Mouse (Mus musculus): ENCODE measurements around the gene Snu13. TPM values are rescaled to one million over a fixed set of nuclear protein-coding genes. Genes with fewer than 3 reads are reported as not detected.
A peak's percentile ranks its signal among the peaks of the same experiment; 100 is the strongest.

The Snu13 gene
- polyA plus RNA-seq (2011; ENCODE audit: insufficient read depth, insufficient read length, low read depth, missing spikeins), result 271 and 279 TPM in 2 replicates

DNA sequence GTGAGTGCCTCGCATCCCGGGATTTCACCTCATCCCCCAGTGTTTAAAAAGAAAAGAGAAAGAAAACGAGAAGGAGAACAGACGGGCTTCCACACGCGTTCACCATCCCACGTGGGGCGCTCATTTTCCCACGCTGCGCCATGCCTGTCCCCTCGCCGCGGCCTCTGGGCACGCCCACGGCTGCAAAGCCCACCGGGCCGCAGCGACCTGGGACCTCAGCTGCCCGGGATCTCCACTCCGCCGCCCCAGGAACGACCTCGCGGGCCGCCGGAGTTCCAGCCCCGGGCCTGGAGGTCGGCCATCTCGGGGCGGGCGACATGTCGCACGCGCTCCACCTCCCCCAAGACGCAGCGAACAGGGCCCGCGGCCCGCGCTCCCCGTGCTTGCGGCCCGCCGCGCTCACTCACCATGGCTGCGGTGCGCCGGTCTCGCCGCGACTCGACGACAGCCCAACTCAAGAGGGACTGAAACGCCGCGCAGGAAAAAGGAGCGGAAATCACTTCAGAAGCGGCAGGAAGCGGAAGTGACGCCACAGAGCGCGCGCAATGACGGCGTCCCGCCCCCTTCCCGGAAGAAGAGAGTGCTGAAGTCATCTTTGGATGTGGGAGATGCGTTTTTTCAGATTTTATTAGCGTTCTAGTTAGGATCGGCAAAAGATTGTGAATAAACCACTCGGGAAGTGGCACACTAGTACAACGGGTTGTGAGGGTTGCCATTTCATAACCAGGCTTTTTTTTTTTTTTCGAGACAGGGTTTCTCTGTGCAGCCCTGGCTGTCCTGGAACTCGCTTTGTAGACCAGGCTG lies at the start of gene Snu13:
Snu13 (minus strand) TSS at position 519 of the 804 bp plus-strand sequence.
- H3K27me3 ChIP-seq (ENCODE audit: control insufficient read depth, insufficient read depth, low read length, poor library complexity, severe bottlenecking), result no peaks in the 10 kb centered on the region
- peak within 1 kb of the TSS; percentile 93 for H3K9ac ChIP-seq (ENCODE audit: low read depth, poor library complexity, severe bottlenecking)
- peak within 1 kb of the TSS; percentile 95 for H3K4me3 ChIP-seq (ENCODE audit: low read depth, low read length)
- H3K4me1 ChIP-seq (ENCODE audit: control insufficient read depth, insufficient read depth, low read length), result peaks cover 2% of the 10 kb centered on the region
- H3K9me3 ChIP-seq (replicated peaks; ENCODE audit: control insufficient read depth, insufficient read depth, low read length, poor library complexity, severe bottlenecking), result no peaks in the 10 kb centered on the region
- TF ChIP-seq CTCF (IDR thresholded peaks at IDR 0.05; ENCODE audit: low read depth, low read length) (no peak), EP300 (IDR thresholded peaks at IDR 0.05; ENCODE audit: insufficient read depth, low read depth, low read length) (no peak), POLR2A (IDR thresholded peaks at IDR 0.05; ENCODE audit: insufficient read depth, low read length) (peak; percentile 49)
- H3K36me3 ChIP-seq (ENCODE audit: control insufficient read depth, insufficient read depth, low read length, poor library complexity, severe bottlenecking), result peaks cover 21% of the 10 kb centered on the region
- peak within 1 kb of the TSS; percentile 27; the same call in 1 of the 2 replicates for H3K27ac ChIP-seq (ENCODE audit: insufficient read depth, low read length)

DNA sequence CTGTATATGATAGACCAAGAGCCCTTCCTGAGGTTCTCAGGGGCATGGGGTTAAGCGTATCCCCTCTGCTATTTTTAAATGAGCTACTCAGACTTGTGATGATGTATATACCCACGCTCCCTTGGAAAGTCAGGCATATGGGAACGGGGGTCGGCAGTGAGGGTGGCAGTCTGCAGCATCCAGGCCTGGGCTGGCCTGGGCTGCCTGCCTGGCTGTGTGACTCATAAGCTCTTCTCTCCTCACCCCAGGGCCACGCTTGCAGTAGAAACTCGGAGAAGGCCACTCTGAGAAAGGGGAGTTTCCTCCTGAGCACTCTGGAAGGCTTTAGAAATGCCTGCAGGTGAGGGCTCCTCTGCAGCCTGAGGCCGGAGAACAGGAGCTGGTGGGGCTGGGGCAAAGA lies 43.7 kb upstream of the Snu13 start:
- no peak overlapping the region for H3K27ac ChIP-seq (ENCODE audit: insufficient read depth, low read length)
- H3K4me1 ChIP-seq (ENCODE audit: control insufficient read depth, insufficient read depth, low read length), result no peaks in the 10 kb centered on the region
- no peak overlapping the region for H3K4me3 ChIP-seq (ENCODE audit: low read depth, low read length)
- no peaks in the 10 kb centered on the region for H3K9me3 ChIP-seq (replicated peaks; ENCODE audit: control insufficient read depth, insufficient read depth, low read length, poor library complexity, severe bottlenecking)
- H3K9ac ChIP-seq (ENCODE audit: low read depth, poor library complexity, severe bottlenecking), result no peak overlapping the region
- H3K36me3 ChIP-seq (ENCODE audit: control insufficient read depth, insufficient read depth, low read length, poor library complexity, severe bottlenecking), result no peaks in the 10 kb centered on the region
- no peaks in the 10 kb centered on the region for H3K27me3 ChIP-seq (ENCODE audit: control insufficient read depth, insufficient read depth, low read length, poor library complexity, severe bottlenecking)
- no peak for TF ChIP-seq EP300 (IDR thresholded peaks at IDR 0.05; ENCODE audit: insufficient read depth, low read depth, low read length)

DNA sequence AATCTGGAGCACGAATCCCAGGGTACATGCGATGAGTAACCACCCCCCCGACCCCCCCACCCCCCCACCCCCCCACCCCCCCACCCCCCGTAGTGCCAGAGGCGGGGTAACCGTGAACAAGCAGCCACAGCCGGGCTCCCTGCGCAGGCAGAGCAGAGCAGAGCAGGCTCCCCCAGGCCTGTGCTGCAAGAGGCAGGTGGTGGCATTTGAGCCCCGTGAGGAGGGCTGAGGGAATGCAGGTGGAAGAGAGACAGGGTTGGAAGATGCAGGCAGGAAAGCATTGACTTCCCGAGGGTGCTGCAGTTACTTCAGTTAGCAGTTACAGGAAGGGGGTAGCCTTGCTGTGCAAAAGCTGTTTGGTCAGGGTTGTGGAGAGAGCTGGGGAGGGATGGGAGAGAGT lies 39.9 kb upstream of the Snu13 start:
- Histone ChIP-seq H3K9me3 (replicated peaks; ENCODE audit: control insufficient read depth, insufficient read depth, low read length, poor library complexity, severe bottlenecking) (no peaks in the 10 kb centered on the region), H3K9ac (ENCODE audit: low read depth, poor library complexity, severe bottlenecking) (no peak overlapping the region), H3K27ac (ENCODE audit: insufficient read depth, low read length) (no peak overlapping the region), H3K27me3 (ENCODE audit: control insufficient read depth, insufficient read depth, low read length, poor library complexity, severe bottlenecking) (no peaks in the 10 kb centered on the region), H3K4me1 (ENCODE audit: control insufficient read depth, insufficient read depth, low read length) (no peaks in the 10 kb centered on the region), H3K36me3 (ENCODE audit: control insufficient read depth, insufficient read depth, low read length, poor library complexity, severe bottlenecking) (no peaks in the 10 kb centered on the region), H3K4me3 (ENCODE audit: low read depth, low read length) (no peak overlapping the region)
- TF ChIP-seq EP300 (IDR thresholded peaks at IDR 0.05; ENCODE audit: insufficient read depth, low read depth, low read length) (no peak), CTCF (IDR thresholded peaks at IDR 0.05; ENCODE audit: low read depth, low read length) (no peak), POLR2A (IDR thresholded peaks at IDR 0.05; ENCODE audit: insufficient read depth, low read length) (no peak)

DNA sequence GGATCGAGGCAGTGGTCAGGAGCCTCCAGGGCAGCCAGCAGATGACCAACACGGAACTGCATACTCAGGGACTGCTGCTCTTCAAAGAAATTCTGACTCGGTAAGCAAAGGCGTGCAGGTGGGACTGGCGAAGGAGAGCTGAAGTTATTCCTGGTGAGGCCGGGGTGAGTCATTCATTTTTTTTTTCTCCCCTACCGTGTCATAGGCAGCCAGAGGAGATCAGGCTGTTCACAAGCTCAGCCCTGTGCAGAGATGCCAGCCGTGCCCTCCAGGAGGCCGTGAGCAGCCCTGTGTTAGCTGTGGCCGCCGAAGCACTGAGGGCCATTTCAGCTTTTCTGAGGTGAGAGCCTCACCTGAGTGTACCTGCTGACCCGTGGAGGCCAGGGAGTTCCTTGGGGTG lies 38.7 kb upstream of the Snu13 start:
- no peaks in the 10 kb centered on the region for H3K27me3 ChIP-seq (ENCODE audit: control insufficient read depth, insufficient read depth, low read length, poor library complexity, severe bottlenecking)
- no peak for TF ChIP-seq POLR2A (IDR thresholded peaks at IDR 0.05; ENCODE audit: insufficient read depth, low read length)
- TF ChIP-seq EP300 (IDR thresholded peaks at IDR 0.05; ENCODE audit: insufficient read depth, low read depth, low read length), result no peak
- TF ChIP-seq CTCF (IDR thresholded peaks at IDR 0.05; ENCODE audit: low read depth, low read length), result no peak
- H3K9ac ChIP-seq (ENCODE audit: low read depth, poor library complexity, severe bottlenecking), result no peak overlapping the region
- no peak overlapping the region for H3K4me3 ChIP-seq (ENCODE audit: low read depth, low read length)
- H3K4me1 ChIP-seq (ENCODE audit: control insufficient read depth, insufficient read depth, low read length), result no peaks in the 10 kb centered on the region
- no peaks in the 10 kb centered on the region for H3K36me3 ChIP-seq (ENCODE audit: control insufficient read depth, insufficient read depth, low read length, poor library complexity, severe bottlenecking)
- no peaks in the 10 kb centered on the region for H3K9me3 ChIP-seq (replicated peaks; ENCODE audit: control insufficient read depth, insufficient read depth, low read length, poor library complexity, severe bottlenecking)
- H3K27ac ChIP-seq (ENCODE audit: insufficient read depth, low read length), result no peak overlapping the region

DNA sequence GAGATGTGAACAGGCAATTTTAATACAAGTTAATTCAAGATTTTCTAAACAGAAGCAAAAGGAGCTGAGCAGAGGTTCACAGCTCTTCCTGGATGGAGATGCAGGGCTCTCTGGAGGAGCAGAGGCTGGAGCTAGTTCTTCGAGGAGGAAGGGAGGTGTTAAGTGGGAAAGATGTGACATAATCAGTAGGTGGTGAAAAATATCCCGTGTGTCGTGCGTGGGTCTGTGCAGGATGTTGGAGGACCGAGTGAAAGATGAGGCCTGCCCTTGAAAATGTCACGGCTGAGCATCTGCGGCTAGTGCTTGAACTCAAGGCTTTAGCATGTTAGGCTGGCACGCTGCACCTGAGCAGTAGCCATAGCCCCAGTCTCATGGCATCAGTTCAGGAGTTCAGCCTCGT lies 38.2 kb upstream of the Snu13 start:
- H3K27me3 ChIP-seq (ENCODE audit: control insufficient read depth, insufficient read depth, low read length, poor library complexity, severe bottlenecking), result no peaks in the 10 kb centered on the region
- no peaks in the 10 kb centered on the region for H3K4me1 ChIP-seq (ENCODE audit: control insufficient read depth, insufficient read depth, low read length)
- no peak overlapping the region for H3K4me3 ChIP-seq (ENCODE audit: low read depth, low read length)
- H3K27ac ChIP-seq (ENCODE audit: insufficient read depth, low read length), result no peak overlapping the region
- no peak overlapping the region for H3K9ac ChIP-seq (ENCODE audit: low read depth, poor library complexity, severe bottlenecking)
- H3K9me3 ChIP-seq (replicated peaks; ENCODE audit: control insufficient read depth, insufficient read depth, low read length, poor library complexity, severe bottlenecking), result no peaks in the 10 kb centered on the region
- TF ChIP-seq EP300 (IDR thresholded peaks at IDR 0.05; ENCODE audit: insufficient read depth, low read depth, low read length), result no peak
- no peak for TF ChIP-seq CTCF (IDR thresholded peaks at IDR 0.05; ENCODE audit: low read depth, low read length)
- TF ChIP-seq POLR2A (IDR thresholded peaks at IDR 0.05; ENCODE audit: insufficient read depth, low read length), result no peak
- no peaks in the 10 kb centered on the region for H3K36me3 ChIP-seq (ENCODE audit: control insufficient read depth, insufficient read depth, low read length, poor library complexity, severe bottlenecking)

DNA sequence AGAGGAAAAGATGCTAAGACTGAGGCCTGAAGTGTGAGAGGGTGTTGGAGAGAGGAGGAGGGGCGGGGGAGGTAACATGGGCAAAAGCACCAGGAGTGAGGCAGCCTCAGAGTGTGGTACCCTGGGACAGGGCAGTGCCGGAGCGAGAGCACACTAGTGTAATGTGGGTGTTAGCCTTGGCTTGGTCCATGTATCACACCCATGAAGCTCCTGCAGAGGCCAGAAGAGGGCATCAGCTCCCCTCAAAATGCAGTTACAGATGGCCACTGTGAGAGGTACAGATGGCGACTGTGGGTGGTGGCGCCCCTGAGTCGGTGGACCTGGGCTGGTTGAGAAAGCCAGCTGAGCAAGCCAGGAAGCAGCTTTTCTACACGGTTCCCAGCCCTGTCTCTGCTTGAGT lies 33.8 kb upstream of the Snu13 start:
- H3K36me3 ChIP-seq (ENCODE audit: control insufficient read depth, insufficient read depth, low read length, poor library complexity, severe bottlenecking), result no peaks in the 10 kb centered on the region
- no peaks in the 10 kb centered on the region for H3K27me3 ChIP-seq (ENCODE audit: control insufficient read depth, insufficient read depth, low read length, poor library complexity, severe bottlenecking)
- H3K9me3 ChIP-seq (replicated peaks; ENCODE audit: control insufficient read depth, insufficient read depth, low read length, poor library complexity, severe bottlenecking), result no peaks in the 10 kb centered on the region
- no peak overlapping the region for H3K4me3 ChIP-seq (ENCODE audit: low read depth, low read length)
- TF ChIP-seq CTCF (IDR thresholded peaks at IDR 0.05; ENCODE audit: low read depth, low read length) (peak; percentile 48), POLR2A (IDR thresholded peaks at IDR 0.05; ENCODE audit: insufficient read depth, low read length) (no peak), EP300 (IDR thresholded peaks at IDR 0.05; ENCODE audit: insufficient read depth, low read depth, low read length) (no peak)
- H3K27ac ChIP-seq (ENCODE audit: insufficient read depth, low read length), result no peak overlapping the region
- H3K9ac ChIP-seq (ENCODE audit: low read depth, poor library complexity, severe bottlenecking), result no peak overlapping the region
- no peaks in the 10 kb centered on the region for H3K4me1 ChIP-seq (ENCODE audit: control insufficient read depth, insufficient read depth, low read length)
